Mouse (Mus musculus) CH12.LX (cell line): Measurements from ENCODE around the gene Fnip1. TPM values are rescaled to one million over a fixed set of nuclear protein-coding genes. Genes with fewer than 3 reads are reported as not detected.

ENCODE experiments used
- DNase-seq: peaks from one replicate; pipeline ENCODE4 v3.0.0-alpha.2; 2013; ENCODE audit errors: extremely low read depth
- H3K27ac ChIP-seq: 2 replicates; pipeline ENCODE4 v1.5.1; 2012; ENCODE audit warnings: low read depth, mild to moderate bottlenecking, control low read depth, moderate library complexity; ENCODE audit not compliant: insufficient read depth
- H3K27me3 ChIP-seq: replicated peaks from 2 replicates; pipeline ENCODE3; 2012; ENCODE audit warnings: inconsistent platforms
- H3K36me3 ChIP-seq, 2 experiments: replicated peaks in 1 of 2; 2 replicates each; pipeline versions ENCODE3 to v1.6.1; 2012; ENCODE audit warnings: inconsistent platforms in 1 of 2, low read length in 1 of 2, mild to moderate bottlenecking in 1 of 2, mixed read lengths in 1 of 2, moderate library complexity in 1 of 2; ENCODE audit not compliant: control insufficient read depth in 1 of 2, insufficient read depth in 1 of 2
- H3K4me1 ChIP-seq, 2 experiments: 2 replicates each; pipeline ENCODE4 v1.6.1; 2012; ENCODE audit warnings: inconsistent platforms in 1 of 2, moderate library complexity in 1 of 2; ENCODE audit not compliant: insufficient read depth in 2 of 2, control insufficient read depth in 1 of 2
- H3K4me2 ChIP-seq: 2 replicates; pipeline ENCODE4 v1.6.1; 2012; ENCODE audit warnings: low read depth, mild to moderate bottlenecking, control low read depth; ENCODE audit not compliant: poor library complexity, insufficient read depth, severe bottlenecking
- H3K4me3 ChIP-seq, 3 experiments: fragments of 150-350 bp in 1 of 3; sonication (generic) in 1 of 3; replicated peaks in 1 of 3; 2 replicates each; pipeline versions ENCODE3 to v1.5.1; 2011 to 2012; ENCODE audit warnings: low read depth in 2 of 3, low read length in 2 of 3, mild to moderate bottlenecking in 2 of 3, moderate library complexity in 2 of 3, control low read depth in 1 of 3, improper control_type of control experiment in 1 of 3, inconsistent platforms in 1 of 3, mixed read lengths in 1 of 3; ENCODE audit not compliant: poor library complexity in 1 of 3
- H3K79me2 ChIP-seq: replicated peaks from 2 replicates; pipeline ENCODE4 v1.6.1; 2012; ENCODE audit warnings: mild to moderate bottlenecking, moderate library complexity; ENCODE audit not compliant: control insufficient read depth, poor library complexity, insufficient read depth, severe bottlenecking; ENCODE audit errors: extremely low read depth
- H3K9ac ChIP-seq: 2 replicates; pipeline ENCODE4 v1.6.1; 2012; ENCODE audit warnings: low read depth, mild to moderate bottlenecking, control low read depth, moderate library complexity; ENCODE audit not compliant: insufficient read depth
- H3K9me3 ChIP-seq: replicated peaks from 2 replicates; pipeline ENCODE3; 2012; ENCODE audit warnings: low read length, inconsistent platforms, mixed read lengths
- BHLHE40 ChIP-seq: IDR thresholded peaks from 2 replicates; pipeline ENCODE4 v1.6.1; 2011; ENCODE audit warnings: mild to moderate bottlenecking, low read depth, low read length, improper control_type of control experiment
- CHD1 ChIP-seq: IDR thresholded peaks from 2 replicates; pipeline ENCODE4 v1.6.1; 2012; ENCODE audit warnings: low read depth, low read length, improper control_type of control experiment, inconsistent platforms
- CHD2 ChIP-seq: IDR thresholded peaks from 2 replicates; pipeline ENCODE4 v1.6.1; 2011; ENCODE audit warnings: low read length, improper control_type of control experiment
- CTCF ChIP-seq, 2 experiments: IDR thresholded peaks in 1 of 2; conservative IDR thresholded peaks in 1 of 2; 2 replicates each; pipeline ENCODE4 v1.5.1; 2011 to 2012; ENCODE audit warnings: low read depth in 2 of 2, low read length in 2 of 2, improper control_type of control experiment in 1 of 2, inconsistent platforms in 1 of 2, mild to moderate bottlenecking in 1 of 2, moderate library complexity in 1 of 2
- ETS1 ChIP-seq: conservative IDR thresholded peaks from 2 replicates; pipeline ENCODE4 v1.6.1; 2012; ENCODE audit warnings: low read depth, mild to moderate bottlenecking, inconsistent platforms, low read length, improper control_type of control experiment, moderate library complexity
- HCFC1 ChIP-seq: IDR thresholded peaks from 2 replicates; pipeline ENCODE4 v1.6.1; 2012; ENCODE audit warnings: low read depth, mild to moderate bottlenecking, inconsistent platforms, low read length, improper control_type of control experiment
- IRF4 ChIP-seq: IDR thresholded peaks from 2 replicates; pipeline ENCODE4 v1.6.1; 2014; ENCODE audit warnings: low read depth, mild to moderate bottlenecking, inconsistent platforms, low read length, improper control_type of control experiment
- KAT2A ChIP-seq: IDR thresholded peaks from 2 replicates; pipeline ENCODE4 v1.6.1; 2012; ENCODE audit warnings: low read length, improper control_type of control experiment, inconsistent platforms; ENCODE audit not compliant: insufficient replicate concordance
- MAFK ChIP-seq: IDR thresholded peaks from 2 replicates; pipeline ENCODE4 v1.6.1; 2011; ENCODE audit warnings: low read length, improper control_type of control experiment; ENCODE audit not compliant: insufficient replicate concordance
- MAX ChIP-seq: IDR thresholded peaks from 2 replicates; pipeline ENCODE4 v1.6.1; 2011; ENCODE audit warnings: low read length, improper control_type of control experiment
- MAZ ChIP-seq: IDR thresholded peaks from 2 replicates; pipeline ENCODE4 v1.6.1; 2012; ENCODE audit warnings: low read depth, mild to moderate bottlenecking, inconsistent platforms, low read length, improper control_type of control experiment, moderate library complexity
- MXI1 ChIP-seq: IDR thresholded peaks from 2 replicates; pipeline ENCODE4 v1.6.1; 2011; ENCODE audit warnings: mild to moderate bottlenecking, low read depth, low read length, improper control_type of control experiment
- NELFE ChIP-seq: IDR thresholded peaks from 2 replicates; pipeline ENCODE4 v1.6.1; 2011; ENCODE audit warnings: low read depth, low read length, improper control_type of control experiment
- NRF1 ChIP-seq: IDR thresholded peaks from 2 replicates; pipeline ENCODE4 v1.6.1; 2014; ENCODE audit warnings: low read depth, mild to moderate bottlenecking, inconsistent platforms, low read length, improper control_type of control experiment, moderate library complexity
- PAX5 ChIP-seq: IDR thresholded peaks from 2 replicates; pipeline ENCODE4 v1.6.1; 2012; ENCODE audit warnings: low read length, inconsistent platforms, mixed read lengths
- POLR2A ChIP-seq: IDR thresholded peaks from 2 replicates; pipeline ENCODE4 v1.6.1; 2011; ENCODE audit warnings: low read depth, mild to moderate bottlenecking, improper control_type of control experiment, low read length
- POLR2AphosphoS2 ChIP-seq: IDR thresholded peaks from 2 replicates; pipeline ENCODE4 v1.6.1; 2011; ENCODE audit warnings: low read depth, low read length, improper control_type of control experiment
- RAD21 ChIP-seq: IDR thresholded peaks from 2 replicates; pipeline ENCODE4 v1.6.1; 2011; ENCODE audit warnings: low read depth, mild to moderate bottlenecking, low read length, improper control_type of control experiment, moderate library complexity
- RCOR1 ChIP-seq: conservative IDR thresholded peaks from 2 replicates; pipeline ENCODE4 v1.6.1; 2012; ENCODE audit warnings: low read depth, mild to moderate bottlenecking, inconsistent platforms, low read length, improper control_type of control experiment
- SIN3A ChIP-seq: IDR thresholded peaks from 2 replicates; pipeline ENCODE4 v1.6.1; 2012; ENCODE audit warnings: low read length, improper control_type of control experiment, inconsistent platforms
- TBP ChIP-seq: conservative IDR thresholded peaks from 2 replicates; pipeline ENCODE4 v1.6.1; 2011; ENCODE audit warnings: low read depth, low read length, improper control_type of control experiment
- TCF12 ChIP-seq: IDR thresholded peaks from 2 replicates; pipeline ENCODE4 v1.6.1; 2014; ENCODE audit warnings: low read depth, mild to moderate bottlenecking, inconsistent platforms, low read length, improper control_type of control experiment
- UBTF ChIP-seq: IDR thresholded peaks from 2 replicates; pipeline ENCODE4 v1.6.1; 2012; ENCODE audit warnings: low read depth, mild to moderate bottlenecking, inconsistent platforms, low read length, improper control_type of control experiment, moderate library complexity
- USF1 ChIP-seq: IDR thresholded peaks from 2 replicates; pipeline ENCODE4 v1.6.1; 2014; ENCODE audit warnings: low read depth, mild to moderate bottlenecking, inconsistent platforms, low read length, improper control_type of control experiment
- USF2 ChIP-seq: conservative IDR thresholded peaks from 2 replicates; pipeline ENCODE4 v1.6.1; 2011; ENCODE audit warnings: low read depth, low read length, improper control_type of control experiment
- ZKSCAN1 ChIP-seq: IDR thresholded peaks from 2 replicates; pipeline ENCODE4 v1.6.1; 2012; ENCODE audit warnings: low read depth, inconsistent platforms, low read length, improper control_type of control experiment, borderline replicate concordance
- ZMIZ1 ChIP-seq: IDR thresholded peaks from 2 replicates; pipeline ENCODE4 v1.6.1; 2012; ENCODE audit warnings: low read depth, mild to moderate bottlenecking, inconsistent platforms, low read length, improper control_type of control experiment
- dilution Hi-C: fragments of 300-500 bp; cut with MboI; formaldehyde crosslinking; loops from 2 replicates; pipeline ENCODE4 v1.14.3; 2020; ENCODE audit warnings: low sequenced_read_pairs; ENCODE audit not compliant: extremely low pct_unique_long_range_greater_than_20kb, extremely low pct_ligation_motif_present
- in situ Hi-C: fragments of 300-500 bp; cut with MboI; formaldehyde crosslinking; loops from 3 replicates; pipeline ENCODE4 v1.14.3; 2019; ENCODE audit warnings: low sequenced_read_pairs, low pct_ligation_motif_present, low pct_unique_long_range_greater_than_20kb, mixed read lengths
- polyA plus RNA-seq: library from polyadenylated mRNA; unstranded; fragments of >175 nt; gene quantifications from 2 replicates; pipeline ENCODE4 v1.2.1, GENCODE M21; 2012; ENCODE audit warnings: low read depth; ENCODE audit not compliant: insufficient read length
- total RNA-seq, 2 experiments: library from RNA; depleted of rRNA; stranded (reverse); fragments of 300-350 nt in 1 of 2; fragments of >200 nt in 1 of 2; gene quantifications; 2 replicates each; pipeline ENCODE4 v1.2.3; 2012 to 2014

Fnip1 gene
- total RNA-seq (2012; rRNA removed) (15.4 and 15.5 TPM in 2 replicates), total RNA-seq (2014; rRNA removed) (24.5 and 29.5 TPM in 2 replicates), polyA plus RNA-seq (20.7 and 21.8 TPM in 2 replicates)

DNA sequence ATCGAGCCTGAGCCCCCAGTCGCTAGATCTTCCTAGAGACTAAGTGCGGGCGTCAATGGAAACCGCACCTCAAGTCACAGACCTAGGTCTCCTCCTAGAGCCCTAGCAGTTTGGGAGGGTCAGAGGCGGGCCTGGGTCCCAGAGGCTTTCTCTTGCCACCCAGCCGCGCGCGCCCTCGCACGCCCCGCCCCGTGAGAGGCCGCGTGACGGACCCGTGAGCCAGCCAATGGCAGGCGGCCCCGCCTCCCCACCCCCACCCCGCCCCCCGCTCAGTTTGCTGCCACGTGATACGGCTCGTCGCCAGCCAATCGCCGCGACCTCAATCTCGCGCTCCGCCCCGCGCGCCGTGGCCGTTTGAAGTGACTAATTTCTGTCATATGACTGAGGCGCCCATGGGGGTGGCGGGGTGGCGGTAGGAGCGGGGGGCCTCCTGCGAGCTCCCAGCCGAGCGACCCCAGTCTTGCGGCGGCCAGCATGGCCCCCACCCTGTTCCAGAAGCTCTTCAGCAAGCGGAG, at the start of gene Fnip1:
Gene Fnip1, plus strand, starts transcription at position 377 of the 515 bp plus-strand sequence.
- dilution Hi-C loops (no loop called here), in situ Hi-C loops (loop anchor here (5.0 to 10.0 kb wide), 2 partner anchors 89 to 133 kb away; partner anchors contain the start of gene Acsl6)
- peaks cover 7 to 39% of the 10 kb centered on the region in 2 experiments for H3K4me1 ChIP-seq
- no peaks in the 10 kb centered on the region for H3K27me3 ChIP-seq
- TF ChIP-seq ETS1, result 0 out of 2 replicates have a peak, but pooled peaks have one; percentile 37
- peak; percentile 64; the same call in 1 of the 2 replicates for TF ChIP-seq POLR2AphosphoS2
- peak; percentile 13; the same call in 1 of the 2 replicates for TF ChIP-seq MAFK
- no peak for TF ChIP-seq CHD1
- TF ChIP-seq NRF1, result no peak; the same call in none of the 2 replicates
- TF ChIP-seq CHD2, result peak; percentile 67
- TF ChIP-seq ZKSCAN1, result no peak
- TF ChIP-seq MAZ, result peak; percentile 93
- 0 out of 2 replicates have a peak, but pooled peaks have one; percentile 58 for TF ChIP-seq KAT2A
- TF ChIP-seq IRF4, result peak; percentile 88
- TF ChIP-seq UBTF, result no peak
- TF ChIP-seq SIN3A, result peak; percentile 64
- peak; percentile 81 for TF ChIP-seq USF1
- peak; percentile 82 for TF ChIP-seq NELFE
- no peak; the same call in none of the 2 replicates for TF ChIP-seq HCFC1
- TF ChIP-seq RAD21, result no peak
- peak; percentile 89 for TF ChIP-seq TCF12
- TF ChIP-seq PAX5, result no peak
- TF ChIP-seq ZMIZ1, result peak; percentile 78; the same call in 1 of the 2 replicates
- no peak for TF ChIP-seq CTCF (conservative IDR thresholded peaks at IDR 0.05 in 1 of 2, IDR thresholded peaks at IDR 0.05 in 1 of 2; ENCODE audit: low read depth in 2 of 2, low read length in 2 of 2)
- no peak; the same call in none of the 2 replicates for TF ChIP-seq MXI1
- 0 out of 2 replicates have a peak, but pooled peaks have one; percentile 38 for TF ChIP-seq TBP
- peak; percentile 89 for TF ChIP-seq POLR2A
- no peak; the same call in 1 of the 2 replicates for TF ChIP-seq USF2
- peak; percentile 65 for TF ChIP-seq BHLHE40
- 0 out of 2 replicates have a peak, but pooled peaks have one; percentile 56 for TF ChIP-seq RCOR1
- peak; percentile 22; the same call in 1 of the 2 replicates for TF ChIP-seq MAX
- peak within 1 kb of the TSS; percentile 50 for H3K27ac ChIP-seq
- no peaks in the 10 kb centered on the region for H3K9me3 ChIP-seq
- H3K36me3 ChIP-seq, result peaks cover 0 to 12% of the 10 kb centered on the region in 2 experiments
- H3K4me2 ChIP-seq, result peak within 1 kb of the TSS; percentile 80; the same call in 1 of the 2 replicates
- H3K9ac ChIP-seq, result peak within 1 kb of the TSS; percentile 94
- peaks cover 45% of the 10 kb centered on the region for H3K79me2 ChIP-seq
- peak; percentile 96 for DNase-seq
- H3K4me3 ChIP-seq, result peak within 1 kb of the TSS; percentile 57 to 96 (median 89)
